Mouse (Mus musculus): ENCODE data around the gene Utp3.

GRCm38 (mm10) chr5:88574829-88575228 lies 20.6 kb downstream of the Utp3 start:
- TF ChIP-seq POLR2A (IDR thresholded peaks at IDR 0.05; ENCODE audit: borderline replicate concordance, control insufficient read depth, low read depth, low read length) (no peak), CTCF (IDR thresholded peaks at IDR 0.05; ENCODE audit: control insufficient read depth, insufficient read depth, low read length) (no peak)
